Mouse (Mus musculus): ENCODE data around the gene Gfra1.

- TF ChIP-seq CTCF (IDR thresholded peaks at IDR 0.05; ENCODE audit: extremely low read depth, insufficient read depth, insufficient read length, insufficient replicate concordance): no peak
- TF ChIP-seq POLR2A (IDR thresholded peaks at IDR 0.05; ENCODE audit: low read depth, low read length): no peak
Measured at GRCm38 (mm10) chr19:58396604-58396984, 59.1 kb downstream of the Gfra1 start.

Measured in spleen, adult 2 months (tissue).